Mouse (Mus musculus) frontal cortex, adult (tissue): ENCODE measurements around the gene Cpne9.

Experiments used
- ATAC-seq: cut with Nextera tagmentation; 2 replicates; pipeline ENCODE4 v1.9.2; 2017; ENCODE audit warnings: mild to moderate bottlenecking, moderate library complexity, mixed read lengths; ENCODE audit not compliant: low TSS enrichment

The Cpne9 gene

GRCm38 (mm10) chr6:113342297-113342696 is 60.2 kb downstream of the Cpne9 start:
- ATAC-seq: peak; percentile 41; the same call in 1 of the 2 replicates

DNA sequence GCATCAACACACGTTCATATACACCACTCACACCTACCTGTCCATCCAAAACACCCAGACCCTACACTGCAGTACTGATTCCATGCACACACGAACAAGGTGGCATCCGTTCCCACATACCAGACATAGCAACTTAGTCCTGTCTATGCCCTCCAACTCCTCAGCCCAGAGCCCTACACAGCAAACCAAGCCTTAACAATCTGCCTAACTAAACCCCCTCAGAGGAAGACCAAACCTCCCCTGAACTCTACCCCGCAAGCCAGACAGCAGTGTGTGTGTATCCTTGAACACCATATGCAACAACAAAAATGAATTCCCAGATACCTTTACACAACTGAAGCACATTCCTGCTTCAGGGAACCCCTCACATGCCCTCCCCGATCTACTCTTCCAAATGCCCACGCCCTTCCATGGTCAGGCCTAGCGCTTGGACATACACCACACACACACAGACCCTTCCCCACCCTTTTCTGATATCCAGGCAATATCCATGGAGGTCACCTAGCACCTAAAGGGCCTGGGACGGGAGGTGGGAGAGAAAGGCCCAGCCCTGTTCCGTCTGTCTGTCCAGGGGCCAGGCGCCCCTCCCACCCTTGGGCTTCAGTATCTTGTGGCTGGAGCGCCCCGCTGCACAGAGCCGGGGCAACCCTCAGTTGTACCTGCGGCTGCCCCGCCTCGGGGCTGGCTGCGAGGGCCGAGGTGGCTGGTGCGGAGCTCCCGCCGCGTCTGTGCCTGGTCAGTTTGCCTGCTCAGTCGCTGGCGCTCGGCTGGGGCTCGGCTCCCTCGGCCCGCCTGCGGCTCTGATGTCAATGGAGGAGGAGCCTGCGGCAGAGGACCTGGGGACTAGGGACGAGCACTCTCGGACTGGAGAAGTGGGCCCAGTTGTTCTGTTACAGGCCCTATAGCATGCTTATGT is 61.3 kb downstream of the Cpne9 start, which contains the start of gene Camk1:
TSS of gene Camk1 (minus strand) at position 808 of the 916 bp plus-strand sequence.
- ATAC-seq: peak; percentile 89

DNA sequence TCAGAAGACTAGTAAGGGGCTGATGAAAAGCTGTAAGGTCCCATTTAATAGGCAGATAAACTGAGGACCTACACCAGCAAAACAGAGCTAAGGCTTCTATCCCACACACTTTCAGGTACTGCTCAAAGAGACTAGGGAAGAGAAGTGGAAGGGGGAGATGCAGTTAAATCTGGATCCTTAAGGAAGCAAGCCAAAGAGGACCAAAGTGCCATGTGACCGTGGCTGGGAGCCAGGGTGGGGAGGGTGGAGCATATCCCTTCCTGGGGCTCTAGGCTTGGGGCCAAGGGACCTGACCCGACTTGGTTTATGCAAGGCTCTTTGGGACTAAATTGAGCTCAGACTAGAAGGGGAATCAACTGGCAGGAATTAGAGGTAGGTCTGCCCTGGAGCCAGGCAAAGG is 62.2 kb downstream of the Cpne9 start:
- ATAC-seq: no peak

GRCm38 (mm10) chr6:113346897-113347296 is 64.8 kb downstream of the Cpne9 start:
- no peak for ATAC-seq

DNA sequence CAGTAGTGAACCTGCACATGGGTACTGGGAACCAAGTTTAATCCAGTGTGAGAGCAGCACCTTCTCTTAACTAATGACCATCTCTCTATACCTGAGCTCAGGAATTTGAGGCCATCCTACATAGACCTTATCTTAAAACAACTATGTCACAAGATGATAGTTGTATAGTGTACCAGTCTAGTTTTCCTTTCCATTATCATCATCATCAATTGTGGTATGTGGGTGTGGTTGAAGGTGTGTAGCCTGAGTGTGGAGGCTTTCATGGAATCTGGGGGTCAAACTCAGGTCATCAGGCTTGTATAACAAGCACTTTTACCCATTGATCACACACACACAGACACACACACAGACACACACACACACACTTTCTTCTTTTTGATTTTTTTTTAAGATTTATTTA is 68.4 kb downstream of the Cpne9 start:
- no peak for ATAC-seq

DNA sequence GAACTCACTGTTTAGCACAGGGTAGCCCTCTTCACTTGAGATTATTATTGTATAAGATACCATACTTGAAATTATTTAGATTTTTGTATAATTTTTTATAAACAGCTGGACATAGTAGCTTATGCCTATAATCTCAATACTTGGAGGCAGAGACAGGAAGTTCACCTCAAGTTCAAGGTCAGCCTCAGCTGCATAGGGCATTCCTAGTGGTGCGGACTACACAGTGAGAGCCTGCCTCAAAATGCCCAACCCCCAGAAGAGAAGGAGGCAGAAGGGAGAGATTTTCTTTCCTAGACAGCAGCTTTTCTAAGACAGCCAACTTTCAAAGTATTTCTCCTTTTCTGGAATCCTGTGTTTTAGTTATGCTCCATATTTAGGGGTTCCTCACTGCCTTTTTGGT is 69.1 kb downstream of the Cpne9 start:
- no peak for ATAC-seq

- no peak for ATAC-seq
Observed at GRCm38 (mm10) chr6:113351653-113352052, 69.5 kb downstream of the Cpne9 start.

GRCm38 (mm10) chr6:113352820-113353219 is 70.7 kb downstream of the Cpne9 start:
- ATAC-seq: no peak

DNA sequence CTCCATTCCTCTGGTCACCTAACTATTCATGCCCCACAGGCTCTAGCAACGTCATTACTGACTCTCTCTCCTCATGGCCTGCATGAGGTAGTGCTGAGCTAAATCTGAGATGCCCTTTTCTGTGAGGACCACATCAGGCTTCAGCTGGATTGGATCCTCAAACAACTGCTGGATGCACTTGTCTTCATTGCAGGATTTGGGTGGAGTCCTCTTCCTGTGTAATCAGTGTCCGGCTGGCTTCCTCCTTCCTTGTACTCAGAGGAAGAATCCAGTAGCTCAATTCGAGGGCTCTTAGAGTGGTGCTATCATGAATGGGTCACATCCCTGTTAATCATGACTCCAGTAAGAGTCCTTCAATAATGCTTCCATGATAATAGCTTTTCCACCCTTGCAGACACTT is 71.6 kb downstream of the Cpne9 start:
- no peak for ATAC-seq
